Mouse (Mus musculus) CD8-positive naive resting alpha-beta T cell, adult 57 days (primary cell): ENCODE data around the gene Nrp2. TPM values are rescaled to one million over a fixed set of nuclear protein-coding genes. Genes with fewer than 3 reads are reported as not detected.

Source experiments
- total RNA-seq: library from RNA; stranded (reverse); gene quantifications from one replicate; pipeline ENCODE4 v1.2.4, GENCODE M21; 2023

The Nrp2 gene
- 2.1 TPM for total RNA-seq

DNA sequence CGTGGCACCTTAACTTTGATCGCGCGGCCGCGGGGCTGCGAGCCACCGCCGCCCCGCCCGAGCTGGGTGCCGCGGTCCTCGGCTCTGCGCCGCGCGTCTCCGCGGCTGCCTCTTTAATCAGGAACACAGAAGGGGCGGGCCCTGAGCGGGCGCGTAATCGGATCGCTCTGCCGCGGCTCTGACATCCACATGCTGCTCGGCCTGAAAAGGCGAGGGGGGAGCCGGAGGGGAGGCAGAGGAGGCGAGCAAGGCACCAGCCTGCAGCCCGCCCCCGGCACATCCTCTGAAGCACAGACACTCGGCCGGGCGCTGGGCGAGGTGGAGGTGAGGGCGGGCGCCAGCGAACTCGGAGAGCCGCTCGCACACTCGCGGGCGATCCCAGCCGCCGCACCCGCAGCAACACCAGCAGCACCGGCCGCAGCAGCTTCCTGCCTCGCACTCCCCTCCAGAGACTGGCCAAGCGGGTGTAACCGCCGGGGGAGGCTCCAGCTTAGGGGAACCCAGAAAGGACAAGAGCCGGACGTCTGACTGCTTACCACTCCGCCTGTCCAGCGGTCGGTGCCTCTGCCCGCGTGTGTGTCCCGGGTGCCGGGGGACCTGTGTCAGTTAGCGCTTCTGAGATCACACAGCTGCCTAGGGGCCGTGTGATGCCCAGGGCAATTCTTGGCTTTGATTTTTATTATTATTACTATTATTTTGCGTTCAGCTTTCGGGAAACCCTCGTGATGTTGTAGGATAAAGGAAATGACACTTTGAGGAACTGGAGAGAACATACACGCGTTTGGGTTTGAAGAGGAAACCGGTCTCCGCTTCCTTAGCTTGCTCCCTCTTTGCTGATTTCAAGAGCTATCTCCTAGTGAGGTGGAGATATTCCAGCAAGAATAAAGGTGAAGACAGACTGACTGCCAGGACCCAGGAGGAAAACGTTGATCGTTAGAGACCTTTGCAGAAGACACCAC lies at the start of gene Nrp2:
Gene Nrp2 (plus strand): TSS at position 128 of the 959 bp plus-strand sequence.

